Mouse (Mus musculus): Measurements from ENCODE around the gene Gna15.

- no peak; the same call in 1 of the 2 replicates for TF ChIP-seq ELF1 (IDR thresholded peaks at IDR 0.05; ENCODE audit: low read depth, low read length)
- TF ChIP-seq CTCF (IDR thresholded peaks at IDR 0.05 in 2 of 3, conservative IDR thresholded peaks at IDR 0.05 in 1 of 3; ENCODE audit: control insufficient read depth in 1 of 3, insufficient read depth in 1 of 3, low read depth in 2 of 3, low read length in 3 of 3, poor library complexity in 1 of 3, severe bottlenecking in 1 of 3) = no peak
These were observed 4.6 kb downstream of the Gna15 start for GRCm38 (mm10) chr10:81519227-81519977.

Measured in MEL (cell line).